Mouse (Mus musculus): ENCODE results near the gene Prkar2b. TPM values are rescaled to one million over a fixed set of nuclear protein-coding genes. Genes with fewer than 3 reads are reported as not detected.
"Not testable (repeated sequence)": the region's sequence is repeated elsewhere in the genome, so short reads cannot be mapped to it uniquely, and the experiment has no call there.

Prkar2b gene
- total RNA-seq, 2 experiments from 2014 or later: 68.3 to 73.3 TPM

- no peak for DNase-seq (ENCODE audit: low spot score in 2 of 2)
Measured at GRCm38 (mm10) chr12:32011128-32011527, 50.0 kb downstream of the Prkar2b start.

GRCm38 (mm10) chr12:32009985-32010369, 51.1 kb downstream of the Prkar2b start:
- not testable (repeated sequence) for DNase-seq (ENCODE audit: low spot score in 2 of 2)

- no peak for DNase-seq (ENCODE audit: low spot score in 2 of 2)
Measured at GRCm38 (mm10) chr12:32009267-32009984, 51.7 kb downstream of the Prkar2b start.

- DNase-seq (ENCODE audit: low spot score in 2 of 2): no peak
Measured at GRCm38 (mm10) chr12:32008728-32009127, 52.4 kb downstream of the Prkar2b start.

- DNase-seq (ENCODE audit: low spot score in 2 of 2): no peak
Measured at GRCm38 (mm10) chr12:32007646-32008045, 53.5 kb downstream of the Prkar2b start.

GRCm38 (mm10) chr12:32007040-32007439, 54.1 kb downstream of the Prkar2b start:
- no peak for DNase-seq (ENCODE audit: low spot score in 2 of 2)

GRCm38 (mm10) chr12:32006391-32006929, 54.6 kb downstream of the Prkar2b start:
- DNase-seq (ENCODE audit: low spot score in 2 of 2): no peak

- no peak for DNase-seq (ENCODE audit: low spot score in 2 of 2)
Measured at GRCm38 (mm10) chr12:32000464-32000863, 60.6 kb downstream of the Prkar2b start.

GRCm38 (mm10) chr12:31998706-31999105, 62.4 kb downstream of the Prkar2b start:
- DNase-seq (ENCODE audit: low spot score in 2 of 2): no peak

- no peak for DNase-seq (ENCODE audit: low spot score in 2 of 2)
Measured at GRCm38 (mm10) chr12:31997328-31997878, 63.7 kb downstream of the Prkar2b start.

- no peak for DNase-seq (ENCODE audit: low spot score in 2 of 2)
Measured at GRCm38 (mm10) chr12:31996877-31997276, 64.2 kb downstream of the Prkar2b start.

- DNase-seq (ENCODE audit: low spot score in 2 of 2): no peak
Measured at GRCm38 (mm10) chr12:31990575-31990974, 70.5 kb downstream of the Prkar2b start.

- no peak for DNase-seq (ENCODE audit: low spot score in 2 of 2)
Measured at GRCm38 (mm10) chr12:31989726-31990125, 71.4 kb downstream of the Prkar2b start.

- DNase-seq (ENCODE audit: low spot score in 2 of 2): no peak
Measured at GRCm38 (mm10) chr12:31986463-31986862, 74.6 kb downstream of the Prkar2b start.

- no peak for DNase-seq (ENCODE audit: low spot score in 2 of 2)
Measured at GRCm38 (mm10) chr12:31985738-31986137, 75.4 kb downstream of the Prkar2b start.

GRCm38 (mm10) chr12:31984664-31985063, 76.4 kb downstream of the Prkar2b start:
- DNase-seq (ENCODE audit: low spot score in 2 of 2): no peak

- peak; percentile 26 to 30 for DNase-seq (ENCODE audit: low spot score in 2 of 2)
Measured at GRCm38 (mm10) chr12:31984206-31984605, 76.9 kb downstream of the Prkar2b start.

- DNase-seq (ENCODE audit: low spot score in 2 of 2): no peak
Measured at GRCm38 (mm10) chr12:31983769-31984168, 77.3 kb downstream of the Prkar2b start.

- peak; percentile 42 to 59 for DNase-seq (ENCODE audit: low spot score in 2 of 2)
Measured at GRCm38 (mm10) chr12:31983238-31983637, 77.9 kb downstream of the Prkar2b start.

GRCm38 (mm10) chr12:31977613-31978195, 83.4 kb downstream of the Prkar2b start:
- DNase-seq (ENCODE audit: low spot score in 2 of 2): no peak

GRCm38 (mm10) chr12:31976544-31976943, 84.6 kb downstream of the Prkar2b start:
- peak in 1 of 2 experiments; percentile 43 for DNase-seq (ENCODE audit: low spot score in 2 of 2)

- DNase-seq (ENCODE audit: low spot score in 2 of 2): peak; percentile 53 to 60
Measured at GRCm38 (mm10) chr12:31973473-31974172, 87.5 kb downstream of the Prkar2b start.

All from layer of hippocampus, postnatal 10 days (tissue).